Mouse (Mus musculus): ENCODE measurements around the gene Arhgap19.

The Arhgap19 gene

GRCm38 (mm10) chr19:41831718-41832391 is 30.0 kb upstream of the Arhgap19 start:
- DNase-seq (ENCODE audit: low spot score in 2 of 2), result no peak

DNA sequence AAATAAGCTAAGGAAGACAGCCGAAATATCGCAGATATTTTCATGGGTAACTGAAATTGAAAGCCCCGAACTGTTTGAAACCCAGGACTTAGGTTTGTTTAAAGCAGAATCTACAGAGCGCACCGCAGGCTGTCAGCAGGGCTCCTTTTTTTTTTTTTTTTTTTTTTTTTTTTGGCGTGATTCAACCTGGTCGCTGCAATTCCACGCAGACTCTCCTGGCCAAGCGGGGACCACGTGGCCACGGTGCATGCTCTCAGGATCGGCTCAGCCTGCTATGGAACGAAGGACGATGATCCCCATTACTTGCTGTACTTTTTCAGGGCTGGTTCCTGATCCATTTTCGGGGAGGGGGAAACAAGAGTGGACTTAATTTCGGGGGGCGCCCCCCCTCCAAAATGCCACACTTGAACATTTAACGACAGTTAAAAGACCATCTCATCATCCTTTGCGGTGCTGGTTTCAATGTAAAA is 29.3 kb upstream of the Arhgap19 start:
- DNase-seq (ENCODE audit: low spot score in 2 of 2), result no peak

DNA sequence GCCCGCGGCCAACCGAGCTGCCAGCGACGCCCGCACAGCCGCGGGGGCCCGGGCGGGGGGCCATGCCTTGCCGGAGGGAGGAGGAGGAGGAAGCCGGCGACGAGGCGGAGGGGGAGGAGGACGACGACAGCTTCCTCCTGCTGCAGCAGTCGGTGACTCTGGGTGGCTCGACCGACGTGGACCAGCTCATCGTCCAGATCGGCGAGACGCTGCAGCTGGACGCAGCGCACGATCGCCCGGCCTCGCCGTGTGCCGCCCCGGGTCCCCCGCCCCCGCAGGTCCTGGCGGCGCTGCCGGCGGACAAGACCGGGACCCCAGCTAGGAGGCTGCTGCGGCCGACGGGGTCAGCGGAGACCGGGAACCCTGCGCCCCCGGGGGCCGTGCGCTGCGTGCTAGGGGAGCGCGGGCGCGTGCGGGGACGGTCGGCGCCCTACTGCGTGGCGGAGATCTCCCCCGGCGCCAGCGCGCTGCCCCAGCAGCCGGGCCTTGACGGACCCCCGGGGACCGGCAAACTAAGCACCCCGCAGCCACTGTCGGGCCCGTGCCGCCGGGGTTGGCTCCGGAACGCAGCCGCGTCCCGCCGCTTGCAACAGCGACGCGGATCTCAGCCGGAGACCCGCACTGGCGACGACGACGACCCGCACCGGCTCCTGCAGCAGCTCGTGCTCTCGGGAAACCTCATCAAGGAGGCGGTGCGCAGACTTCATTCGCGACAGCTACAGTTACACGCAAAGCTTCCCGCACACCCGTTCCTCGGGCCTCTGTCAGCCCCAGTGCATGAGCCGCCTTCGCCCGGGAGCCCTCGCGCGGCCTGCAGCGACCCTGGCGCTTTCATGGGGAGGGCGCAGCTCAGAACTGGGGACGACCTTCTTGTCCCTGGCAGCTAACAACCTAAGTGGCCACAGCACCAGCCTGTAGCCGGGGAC is 28.5 kb upstream of the Arhgap19 start:
- DNase-seq (ENCODE audit: low spot score in 2 of 2), result peak; percentile 81 to 82

GRCm38 (mm10) chr19:41829381-41830105 is 27.7 kb upstream of the Arhgap19 start, which contains the start of gene Frat1:
Gene Frat1, plus strand, starts transcription at chr19:41829970.
- peak; percentile 81 to 84 for DNase-seq (ENCODE audit: low spot score in 2 of 2)

GRCm38 (mm10) chr19:41828941-41829340 is 27.1 kb upstream of the Arhgap19 start:
- no peak for DNase-seq (ENCODE audit: low spot score in 2 of 2)

GRCm38 (mm10) chr19:41826529-41826928 is 24.7 kb upstream of the Arhgap19 start:
- DNase-seq (ENCODE audit: low spot score in 2 of 2), result no peak

DNA sequence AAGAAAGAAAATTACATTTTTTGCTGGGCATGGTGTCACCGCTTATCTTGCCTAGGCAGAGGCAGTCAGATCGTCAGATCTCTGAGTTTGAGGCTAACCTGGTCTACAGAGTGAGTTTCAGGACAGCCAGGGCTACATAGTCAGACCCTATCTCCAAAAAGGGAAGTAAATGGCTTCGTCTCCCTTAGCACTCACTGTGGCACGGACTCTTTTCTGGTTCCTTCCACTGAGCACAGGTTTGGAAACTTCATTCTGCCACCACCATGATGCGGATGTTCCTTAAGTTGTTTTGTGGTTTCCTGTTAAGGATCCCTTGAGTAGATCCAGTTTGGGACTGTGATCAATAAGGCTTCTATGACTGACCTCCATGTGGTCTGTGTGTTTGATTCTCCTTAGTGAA is 23.1 kb upstream of the Arhgap19 start:
- DNase-seq (ENCODE audit: low spot score in 2 of 2), result no peak

DNA sequence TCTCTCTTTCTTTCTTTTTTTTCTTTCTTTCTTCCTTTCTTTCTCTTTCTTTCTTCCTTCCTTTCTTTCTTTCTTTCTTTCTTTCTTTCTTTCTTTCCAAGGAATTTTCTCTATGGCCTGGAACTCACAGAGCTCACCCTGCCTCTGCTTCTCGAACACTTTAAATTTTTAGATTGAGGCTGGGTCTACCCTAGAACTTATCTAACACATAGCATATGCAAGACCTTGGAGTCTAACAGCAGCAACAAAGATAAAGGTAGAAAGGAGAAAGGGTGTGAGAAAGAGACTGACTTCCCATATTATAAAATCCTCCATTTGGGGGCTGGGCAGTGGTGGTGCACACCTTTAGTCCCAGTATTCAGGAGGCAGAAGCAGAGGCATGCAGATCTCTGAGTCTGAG is 20.7 kb upstream of the Arhgap19 start:
- no peak for DNase-seq (ENCODE audit: low spot score in 2 of 2)

- DNase-seq (ENCODE audit: low spot score in 2 of 2), result no peak
Observed at GRCm38 (mm10) chr19:41821436-41821835, 19.6 kb upstream of the Arhgap19 start.

DNA sequence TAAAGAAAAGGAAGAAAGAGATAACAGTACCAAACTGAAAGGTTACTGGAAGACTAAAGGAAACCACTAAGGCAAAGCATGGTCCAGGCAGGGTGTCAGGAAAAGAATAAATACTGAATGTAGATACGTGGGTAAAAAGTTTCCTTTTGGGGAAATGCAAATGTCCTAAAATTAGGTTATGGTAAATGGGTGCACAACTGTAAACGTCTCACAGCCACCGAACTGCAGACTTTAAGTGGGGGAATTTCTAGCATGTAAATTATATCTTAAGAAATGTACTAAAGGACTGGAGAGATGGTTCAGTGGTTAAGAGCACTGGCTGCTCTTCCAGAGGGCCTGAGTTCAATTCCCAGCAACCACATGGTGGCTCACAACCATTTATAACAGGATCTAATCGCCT is 16.9 kb upstream of the Arhgap19 start:
- no peak for DNase-seq (ENCODE audit: low spot score in 2 of 2)

- DNase-seq (ENCODE audit: low spot score in 2 of 2), result no peak
Observed at GRCm38 (mm10) chr19:41817325-41817724, 15.5 kb upstream of the Arhgap19 start.

- DNase-seq (ENCODE audit: low spot score in 2 of 2), result no peak
Observed at GRCm38 (mm10) chr19:41816915-41817314, 15.1 kb upstream of the Arhgap19 start.

DNA sequence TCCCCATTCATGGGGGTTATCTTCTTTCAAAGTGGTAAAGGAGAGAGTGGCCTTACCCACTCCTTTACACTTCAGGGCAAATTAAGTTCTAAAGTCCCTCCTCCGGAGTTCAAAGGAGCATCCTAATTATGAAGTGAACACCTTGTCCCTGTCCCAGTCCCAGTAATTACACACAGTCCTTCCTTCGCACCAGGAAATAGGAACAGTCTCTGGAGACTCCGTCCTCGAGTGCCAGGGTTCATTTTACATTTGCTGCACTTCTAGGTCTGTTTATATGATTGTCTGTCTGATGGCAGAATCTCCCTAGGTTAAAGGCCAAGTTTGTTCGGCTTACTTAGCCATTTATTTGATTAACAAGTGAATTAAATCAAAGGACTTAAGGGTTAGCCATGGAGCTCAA is 14.6 kb upstream of the Arhgap19 start:
- no peak for DNase-seq (ENCODE audit: low spot score in 2 of 2)

- no peak for DNase-seq (ENCODE audit: low spot score in 2 of 2)
Observed at GRCm38 (mm10) chr19:41813374-41813773, 11.5 kb upstream of the Arhgap19 start.

DNA sequence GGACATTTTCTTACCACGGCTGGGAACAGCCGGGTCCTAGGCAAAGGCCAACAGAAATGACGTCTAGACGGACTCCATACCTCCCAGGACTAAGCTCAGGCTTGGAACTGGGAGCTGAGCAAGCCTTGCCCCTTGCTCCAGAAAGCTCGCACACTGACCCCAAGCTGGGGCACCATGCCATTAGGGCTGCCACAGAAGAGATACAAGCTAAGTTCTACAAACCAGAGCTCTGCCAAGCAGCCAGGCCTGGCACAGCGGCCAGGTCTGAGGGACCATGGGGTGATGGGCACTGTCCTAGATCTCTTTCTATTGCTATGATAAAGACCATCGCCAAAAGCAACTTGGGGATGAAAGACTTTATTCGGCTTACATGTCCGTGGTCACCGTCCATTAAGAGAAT is 10.7 kb upstream of the Arhgap19 start:
- no peak for DNase-seq (ENCODE audit: low spot score in 2 of 2)

DNA sequence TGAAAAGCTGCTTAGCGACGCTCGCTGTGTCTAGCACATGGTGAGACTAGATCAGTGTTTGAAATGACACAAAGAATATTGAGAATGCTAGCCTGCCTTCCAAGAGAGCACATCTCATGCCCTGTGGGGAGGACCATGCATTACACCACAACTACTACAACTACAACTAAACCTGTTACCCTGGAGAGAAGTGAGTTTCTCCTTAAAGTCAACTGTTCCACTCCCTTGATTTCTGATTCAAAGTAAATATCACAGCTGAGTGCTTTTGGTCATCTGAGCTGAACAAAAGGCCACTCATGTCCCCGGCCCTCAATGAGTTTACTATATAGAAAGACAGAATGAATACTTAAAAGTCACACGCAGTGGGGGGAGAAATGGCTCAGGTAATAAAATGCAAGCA is 8.2 kb upstream of the Arhgap19 start:
- no peak for DNase-seq (ENCODE audit: low spot score in 2 of 2)

DNA sequence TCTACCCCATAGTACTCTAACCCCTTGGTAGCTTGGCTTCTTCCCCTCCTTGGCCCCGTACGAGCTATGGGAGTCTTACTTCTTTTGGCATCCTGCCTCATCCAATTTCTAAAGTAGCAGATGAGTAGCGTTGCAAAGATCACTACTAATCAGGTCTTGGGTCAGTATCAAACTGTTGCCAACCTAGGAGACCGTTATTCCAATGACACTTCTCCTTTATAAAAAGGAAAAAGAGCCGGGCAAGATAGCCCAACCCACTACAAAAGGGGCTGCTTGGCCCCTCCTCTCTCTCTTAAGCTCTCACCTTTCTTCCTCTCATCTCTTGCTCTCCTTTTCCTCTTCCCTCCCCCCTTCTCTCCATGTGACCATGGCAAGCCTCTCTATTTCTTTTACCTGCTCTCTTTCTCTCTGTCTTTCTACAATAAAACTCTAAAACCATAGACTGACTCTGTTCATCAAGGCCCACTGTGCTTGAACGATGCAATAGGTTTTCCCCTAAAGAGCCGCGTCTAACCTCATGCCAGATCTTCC is 6.3 kb upstream of the Arhgap19 start:
- no peak for DNase-seq (ENCODE audit: low spot score in 2 of 2)

DNA sequence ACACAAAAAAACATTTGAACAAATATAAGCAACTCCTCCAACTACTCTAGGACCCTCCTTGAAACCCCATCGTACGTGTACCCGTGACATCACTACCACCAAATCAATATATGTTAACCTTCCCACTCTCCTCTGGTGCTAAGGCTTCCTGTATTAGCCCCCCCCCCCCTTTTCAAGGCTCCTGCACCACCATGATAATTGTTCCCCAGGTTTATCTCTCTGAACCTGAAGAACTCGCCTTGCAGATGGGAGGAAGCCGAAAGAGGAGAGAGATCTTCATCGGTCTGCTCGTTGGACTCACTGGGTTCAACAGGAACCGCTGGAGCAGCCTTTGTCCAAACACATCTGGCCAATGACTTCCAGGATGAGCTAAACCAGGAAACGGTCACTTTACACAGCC is 5.7 kb upstream of the Arhgap19 start:
- DNase-seq (ENCODE audit: low spot score in 2 of 2), result no peak

DNA sequence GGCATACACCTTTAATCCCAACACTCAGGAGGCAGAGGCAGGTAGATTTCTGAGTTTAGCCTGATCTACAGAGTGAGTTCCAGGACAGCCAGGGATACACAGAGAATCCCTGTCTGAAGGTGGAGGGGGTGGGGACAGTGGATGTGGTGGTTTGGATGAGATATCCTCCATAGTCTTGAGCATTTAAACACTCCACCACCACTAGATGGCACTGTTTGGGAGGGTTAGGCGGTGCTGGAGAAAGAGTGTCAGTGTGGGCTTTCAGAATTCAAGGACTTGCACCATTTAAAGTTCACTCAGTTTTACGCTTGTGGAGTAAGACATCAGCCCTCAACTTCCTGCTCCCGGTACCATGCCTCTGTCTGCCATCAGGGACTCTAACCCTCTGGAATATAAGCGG is 4.0 kb upstream of the Arhgap19 start:
- DNase-seq (ENCODE audit: low spot score in 2 of 2), result no peak

- peak; percentile 69 to 70 for DNase-seq (ENCODE audit: low spot score in 2 of 2)
Observed at GRCm38 (mm10) chr19:41803322-41803721, 1.5 kb upstream of the Arhgap19 start.

DNA sequence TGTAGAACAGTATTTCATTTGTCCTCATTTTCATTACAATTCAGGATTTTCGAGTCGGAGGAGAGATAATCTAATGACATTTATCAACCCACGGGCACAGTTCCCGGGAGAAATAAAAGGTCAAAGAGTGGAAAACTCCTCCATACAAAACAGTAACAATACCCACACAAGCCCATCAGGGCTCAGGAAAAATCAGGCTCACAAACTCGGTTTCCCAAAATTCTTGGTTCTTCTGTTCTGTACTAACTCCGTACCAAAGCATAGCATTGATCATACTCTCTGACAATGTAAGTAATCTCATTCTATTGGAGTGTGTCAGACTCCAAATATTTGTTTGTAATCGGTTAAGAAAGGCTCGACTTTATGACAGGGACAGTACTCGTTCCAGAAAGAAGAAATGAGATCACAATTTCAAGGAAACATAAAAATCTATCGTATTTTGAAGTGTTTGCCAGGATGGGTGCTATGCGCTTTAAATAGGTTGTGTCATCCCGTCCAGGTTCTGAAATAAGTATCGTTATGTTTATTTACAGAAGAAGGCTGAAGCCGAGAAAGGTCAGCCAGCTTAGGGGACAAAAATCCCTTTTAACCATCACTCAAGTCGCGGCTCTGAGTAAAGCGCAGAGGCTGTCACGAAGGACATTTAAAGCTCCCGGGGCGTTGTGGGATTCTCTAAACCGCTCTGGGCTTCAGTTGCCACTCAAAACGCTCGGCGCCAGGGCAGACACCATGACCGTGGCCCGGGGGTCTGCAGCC is 683 bp downstream of the Arhgap19 start:
- peak in 1 of 2 experiments; percentile 22 for DNase-seq (ENCODE audit: low spot score in 2 of 2)
